Comparison of ENCODE assay signal across 8 mouse cellular contexts in the genomic region with DNA sequence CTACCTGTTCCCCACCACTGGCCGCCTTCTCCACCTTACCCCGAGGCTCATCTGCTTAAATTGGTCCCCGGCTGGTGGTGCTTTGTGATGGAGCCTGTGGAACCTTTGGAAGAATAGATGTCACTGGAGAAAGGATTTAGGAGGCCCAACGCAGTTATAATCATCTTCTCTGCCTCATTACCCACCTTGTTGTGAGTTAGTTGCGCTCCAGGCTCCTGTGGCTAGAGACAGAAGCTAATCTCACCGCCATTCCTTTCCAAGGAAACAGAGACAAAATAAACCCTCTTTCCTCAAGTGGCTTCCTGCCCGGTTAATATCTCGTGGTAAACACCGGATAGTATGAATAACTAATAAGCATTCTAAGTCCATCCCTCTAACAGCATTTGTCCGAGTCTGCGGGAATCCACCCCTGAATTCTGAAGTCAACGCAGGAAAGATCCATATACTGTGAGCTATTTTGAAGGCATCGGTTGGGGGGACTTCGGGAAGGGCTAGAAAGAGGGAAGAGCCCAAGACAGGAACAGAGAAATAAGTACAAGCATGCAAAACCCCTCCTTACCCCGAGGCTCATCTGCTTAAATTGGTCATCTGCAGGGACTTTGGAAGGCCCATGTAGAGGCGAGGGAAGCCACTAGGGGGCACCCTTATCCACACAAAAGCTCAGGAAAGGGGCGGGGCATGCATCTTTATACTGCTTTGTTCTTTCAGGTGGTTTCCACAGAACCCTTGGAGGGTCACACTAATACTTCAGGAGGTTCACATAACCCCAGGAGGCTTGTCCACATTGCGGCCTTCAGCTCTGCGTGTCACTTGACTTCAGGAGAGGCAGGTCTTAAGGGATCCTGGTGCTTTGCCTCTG. TPM values are rescaled to one million over a fixed set of nuclear protein-coding genes. Genes with fewer than 3 reads are reported as not detected.
A peak's percentile ranks its signal among the peaks of the same experiment; 100 is the strongest.
DNase-seq lines count a peak whose midpoint lies in the region; ATAC-seq and TF ChIP-seq lines count a peak whose summit lies in the region.

No protein-coding gene starts in this region.

- H3K4me2 ChIP-seq in embryonic facial prominence, embryonic 14.5 days (ENCODE audit: low read depth, low read length) = no peak overlapping the region
- H3K4me2 ChIP-seq in lung, embryonic 15.5 days = no peak overlapping the region

- TF ChIP-seq CTCF in E14TG2a.4 (conservative IDR thresholded peaks at IDR 0.05; ENCODE audit: low read length) = peak; percentile 91
- peak; percentile 58; the same call in 1 of the 2 replicates for TF ChIP-seq CTCF in bone marrow, adult 2 months (IDR thresholded peaks at IDR 0.05; ENCODE audit: control insufficient read depth, insufficient read depth, low read length)

- H3K4me1 ChIP-seq in E14TG2a.4 (replicated peaks; ENCODE audit: low read depth, low read length) = peaks cover 9% of the 10 kb centered on the region
- no peaks in the 10 kb centered on the region for H3K4me1 ChIP-seq in bone marrow, adult 2 months (ENCODE audit: control insufficient read depth, insufficient read depth, low read length)
- H3K4me1 ChIP-seq in embryonic facial prominence, embryonic 14.5 days (ENCODE audit: control insufficient read depth, insufficient read depth, low read length) = no peaks in the 10 kb centered on the region
- no peaks in the 10 kb centered on the region for H3K4me1 ChIP-seq in lung, embryonic 15.5 days

- DNase-seq in embryonic facial prominence, embryonic 14.5 days (ENCODE audit: low spot score) = peak; percentile 84
- DNase-seq in heart, postnatal 4 days = peak; percentile 77
- peak; percentile 65 to 83 for DNase-seq in layer of hippocampus, adult 18-20 months (ENCODE audit: low spot score in 2 of 2)
- DNase-seq in ovary, adult 18-20 months (ENCODE audit: low spot score) = peak; percentile 5
- peak; percentile 74 for DNase-seq in thymus, postnatal 0 days (ENCODE audit: low spot score)

- H3K9me3 ChIP-seq in E14TG2a.4 (ENCODE audit: low read length) = peaks cover 12% of the 10 kb centered on the region
- H3K9me3 ChIP-seq in embryonic facial prominence, embryonic 14.5 days (ENCODE audit: control insufficient read depth, low read length) = no peaks in the 10 kb centered on the region
- no peaks in the 10 kb centered on the region for H3K9me3 ChIP-seq in lung, embryonic 15.5 days

- peaks cover 33% of the 10 kb centered on the region for H3K27me3 ChIP-seq in E14TG2a.4 (ENCODE audit: insufficient read depth, low read length)
- H3K27me3 ChIP-seq in embryonic facial prominence, embryonic 14.5 days (replicated peaks; ENCODE audit: control insufficient read depth, insufficient read depth, low read length) = 0 out of 2 replicates have a peak, but pooled peaks cover 7% of the 10 kb centered on the region
- 0 out of 2 replicates have a peak, but pooled peaks cover 3% of the 10 kb centered on the region for H3K27me3 ChIP-seq in lung, embryonic 15.5 days

- no peak overlapping the region for H3K27ac ChIP-seq in bone marrow, adult 2 months (ENCODE audit: control insufficient read depth, insufficient read depth, low read depth, low read length, poor library complexity)
- H3K27ac ChIP-seq in embryonic facial prominence, embryonic 14.5 days (replicated peaks; ENCODE audit: low read depth, low read length) = no peak overlapping the region
- no peak overlapping the region for H3K27ac ChIP-seq in lung, embryonic 15.5 days

- ATAC-seq in embryonic facial prominence, embryonic 14.5 days (ENCODE audit: low read depth) = peak; percentile 60; the same call in 1 of the 2 replicates
- ATAC-seq in lung, embryonic 15.5 days (ENCODE audit: borderline replicate concordance, extremely low read depth, low FRiP score, low TSS enrichment) = peak; percentile 49; the same call in 1 of the 2 replicates

- H3K4me3 ChIP-seq in E14TG2a.4 (replicated peaks; ENCODE audit: low read length) = no peak overlapping the region
- no peak overlapping the region for H3K4me3 ChIP-seq in bone marrow, adult 2 months (replicated peaks; ENCODE audit: control insufficient read depth, low read depth, low read length)
- no peak overlapping the region for H3K4me3 ChIP-seq in embryonic facial prominence, embryonic 14.5 days (ENCODE audit: low read depth, low read length)
- H3K4me3 ChIP-seq in lung, embryonic 15.5 days = no peak overlapping the region

- H3K9ac ChIP-seq in embryonic facial prominence, embryonic 14.5 days (ENCODE audit: low read depth, low read length) = no peak overlapping the region
- no peak overlapping the region for H3K9ac ChIP-seq in lung, embryonic 15.5 days

- no peaks in the 10 kb centered on the region for H3K36me3 ChIP-seq in E14TG2a.4 (ENCODE audit: insufficient read depth, low read length)
- H3K36me3 ChIP-seq in embryonic facial prominence, embryonic 14.5 days (ENCODE audit: control insufficient read depth, insufficient read depth, low read length) = no peaks in the 10 kb centered on the region
- H3K36me3 ChIP-seq in lung, embryonic 15.5 days = no peaks in the 10 kb centered on the region

- TF ChIP-seq POLR2A in bone marrow, adult 2 months (IDR thresholded peaks at IDR 0.05; ENCODE audit: borderline replicate concordance, control insufficient read depth, low read depth, low read length) = no peak

- WGBS in bone marrow, adult 2 months = 40% methylated on average over 19 of the region's 19 CpGs
- WGBS in embryonic facial prominence, embryonic 14.5 days = 35% methylated on average over 19 of the region's 19 CpGs
- WGBS in lung, embryonic 15.5 days = 34% methylated on average over 19 of the region's 19 CpGs

RNA-seq across cellular contexts. Expression of gene Psmf1, which starts 4.1 kb away (rescaled TPM):
- 31.9 and 38.6 TPM in 2 replicates for polyA plus RNA-seq in bone marrow, adult 2 months (2011; ENCODE audit: insufficient read depth, insufficient read length, low replicate concordance, missing spikeins)
- 38.9 and 48.4 TPM in 2 replicates for polyA plus RNA-seq in embryonic facial prominence, embryonic 14.5 days (2014; fragmentation: Nextera tagmentation; extraction: Ambion mirVana)
- total RNA-seq in heart, postnatal 4 days (2021) = 10 to 100 TPM; 32.0 to 33.0 TPM
- total RNA-seq in layer of hippocampus, adult 18-20 months (2021) = 10 to 100 TPM; 33.2 to 35.1 TPM
- 35.7 and 39.0 TPM in 2 replicates for polyA plus RNA-seq in lung, embryonic 15.5 days (2015; fragmentation: Nextera tagmentation; extraction: Ambion mirVana)
- 52.1 and 55.7 TPM in 2 replicates for polyA plus RNA-seq in thymus, postnatal 0 days (2015; fragmentation: Nextera tagmentation; extraction: Ambion mirVana)

RNA-seq across cellular contexts. Expression of gene Tmem74b, which starts 46.3 kb away (rescaled TPM):
- polyA plus RNA-seq in bone marrow, adult 2 months (2011; ENCODE audit: insufficient read depth, insufficient read length, low replicate concordance, missing spikeins) = not detected in 2 replicates
- polyA plus RNA-seq in embryonic facial prominence, embryonic 14.5 days (2014; fragmentation: Nextera tagmentation; extraction: Ambion mirVana) = 2.5 and 3.1 TPM in 2 replicates
- total RNA-seq in heart, postnatal 4 days (2021) = 1 to 10 TPM; 5.0 to 5.1 TPM
- total RNA-seq in layer of hippocampus, adult 18-20 months (2021) = 1 to 10 TPM; 4.5 to 4.6 TPM
- polyA plus RNA-seq in lung, embryonic 15.5 days (2015; fragmentation: Nextera tagmentation; extraction: Ambion mirVana) = 1.6 and 1.9 TPM in 2 replicates
- polyA plus RNA-seq in thymus, postnatal 0 days (2015; fragmentation: Nextera tagmentation; extraction: Ambion mirVana) = 0.25 and 0.46 TPM in 2 replicates

Comparison
In these comparisons a context has a peak if more than half of its experiments do, and no peak if none do; other contexts are left out.
1. DNase-seq: peak in every context shown above with its lines; median percentile 84 in embryonic facial prominence, embryonic 14.5 days; 77 in heart, postnatal 4 days; 74 in layer of hippocampus, adult 18-20 months; 74 in thymus, postnatal 0 days; 5 in ovary, adult 18-20 months.